Mouse (Mus musculus): ENCODE measurements around the gene Cbx6.
A peak's percentile ranks its signal among the peaks of the same experiment; 100 is the strongest.

The Cbx6 gene

DNA sequence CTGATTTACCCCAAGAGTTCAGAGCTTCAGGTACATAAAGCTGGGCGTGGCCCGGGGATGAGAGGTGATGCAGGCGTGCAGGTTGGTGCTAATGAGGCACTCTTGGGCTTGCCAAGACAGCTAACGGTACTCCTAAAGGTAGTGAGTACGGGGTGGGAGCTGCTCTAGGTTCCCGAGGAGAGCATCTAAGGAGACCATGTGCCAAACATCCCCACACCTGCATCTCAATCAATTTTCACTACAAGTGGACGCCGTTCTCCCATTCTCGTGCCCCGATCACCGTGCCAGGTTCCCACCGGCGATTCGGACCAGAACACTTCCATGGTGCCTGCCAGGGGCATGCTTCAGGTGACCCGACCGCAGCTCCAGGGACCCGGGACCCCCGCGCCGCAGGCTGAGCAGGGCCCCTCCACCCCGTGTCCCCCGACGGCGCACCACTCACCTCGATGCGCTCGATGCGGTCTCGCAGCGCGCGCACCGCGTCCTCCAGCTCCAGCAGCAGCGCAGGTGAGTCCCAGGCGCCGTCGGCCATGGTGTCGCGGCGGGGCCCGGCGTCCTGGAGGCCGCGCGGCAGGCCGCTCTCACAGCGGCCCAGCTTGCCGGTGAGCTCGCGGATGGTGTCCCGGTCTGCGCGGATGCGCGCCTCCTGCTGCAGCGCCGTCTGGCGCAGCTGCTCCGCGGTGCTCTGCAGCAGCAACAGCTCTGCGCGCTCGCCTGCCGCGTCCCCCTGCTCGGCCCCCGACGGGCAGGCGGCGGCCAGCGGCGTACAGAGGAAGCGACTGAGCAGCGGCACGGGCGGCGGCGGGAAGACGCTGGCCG lies 30.7 kb downstream of the Cbx6 start:
- DNase-seq (ENCODE audit: low spot score): no peak

DNA sequence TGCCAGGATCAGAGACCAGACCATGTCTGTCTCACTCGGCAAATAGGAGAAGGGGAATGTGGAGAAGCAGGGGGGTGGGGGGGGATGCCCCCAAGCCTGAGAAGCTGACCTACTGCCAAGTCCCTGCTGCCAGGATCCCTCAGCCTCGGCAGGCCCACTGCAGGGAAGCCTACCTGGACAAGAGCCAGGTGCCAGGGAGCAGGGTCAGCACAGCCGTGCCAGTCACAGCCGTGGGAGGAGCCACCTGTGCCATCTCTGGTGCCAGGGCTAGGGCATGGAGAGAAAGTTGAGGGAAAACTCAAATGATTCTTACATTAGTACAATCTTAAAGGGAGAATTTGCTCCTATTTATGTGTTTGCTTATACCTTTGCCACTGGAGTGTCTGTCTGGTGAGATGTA lies 32.2 kb downstream of the Cbx6 start:
- no peak for DNase-seq (ENCODE audit: low spot score)

DNA sequence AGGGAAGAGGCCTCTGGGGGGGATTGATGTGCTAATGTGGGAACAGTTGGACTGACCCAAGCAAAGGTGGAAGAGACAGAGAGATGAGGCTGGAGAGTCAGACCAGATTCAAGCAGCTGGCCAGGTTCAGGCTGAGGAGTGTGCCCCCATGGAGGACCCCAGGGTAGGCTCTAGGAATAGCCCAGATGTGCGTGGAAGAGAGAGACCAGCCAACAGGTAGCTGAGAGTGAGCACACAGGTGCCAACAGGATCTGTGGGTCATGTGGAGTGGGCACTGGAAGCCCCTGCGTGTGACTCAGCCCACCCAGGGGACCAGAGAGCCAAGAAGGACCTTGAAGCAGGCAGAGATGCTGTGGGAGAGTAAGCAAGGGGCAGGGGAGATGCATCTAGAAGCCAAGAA lies 32.8 kb downstream of the Cbx6 start:
- no peak for DNase-seq (ENCODE audit: low spot score)

DNA sequence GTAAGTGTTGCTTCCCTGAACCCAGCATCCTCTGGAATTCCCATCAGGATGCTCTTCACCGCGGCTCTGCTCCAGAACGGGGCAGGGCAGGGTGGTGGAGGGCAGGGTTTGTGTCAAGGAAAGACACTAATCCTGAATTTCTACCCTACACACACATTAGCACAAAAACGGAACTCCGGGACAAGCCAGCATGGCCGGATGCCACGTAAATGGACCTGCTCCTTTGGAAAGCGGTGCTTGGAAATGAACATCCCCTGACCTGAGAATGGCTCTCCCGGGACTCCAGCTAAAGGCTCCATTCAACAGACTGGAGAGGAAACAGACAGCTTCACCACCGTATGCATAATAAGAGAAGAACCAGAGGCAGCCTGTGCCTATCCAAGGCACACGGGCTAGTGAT lies 33.8 kb downstream of the Cbx6 start:
- no peak for DNase-seq (ENCODE audit: low spot score)

DNA sequence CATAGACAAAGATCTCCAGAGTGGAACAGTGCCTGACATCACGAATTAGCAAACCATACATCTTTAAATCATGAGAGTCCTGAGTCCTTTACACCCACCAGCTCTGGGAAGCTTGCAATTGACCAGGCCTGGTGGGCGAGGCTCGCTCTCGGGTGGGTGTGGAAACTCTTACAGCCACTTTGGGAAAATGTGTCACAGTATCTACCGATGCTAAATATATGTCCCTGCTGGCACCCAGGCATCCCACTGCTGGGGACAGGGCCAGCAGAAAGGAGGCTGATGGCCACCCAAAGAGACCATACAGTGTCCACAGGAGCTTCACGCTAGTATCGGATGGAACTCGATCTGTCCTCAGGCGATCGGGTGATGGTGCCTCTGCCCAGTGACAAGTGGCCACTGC lies 35.9 kb downstream of the Cbx6 start:
- DNase-seq (ENCODE audit: low spot score): no peak

DNA sequence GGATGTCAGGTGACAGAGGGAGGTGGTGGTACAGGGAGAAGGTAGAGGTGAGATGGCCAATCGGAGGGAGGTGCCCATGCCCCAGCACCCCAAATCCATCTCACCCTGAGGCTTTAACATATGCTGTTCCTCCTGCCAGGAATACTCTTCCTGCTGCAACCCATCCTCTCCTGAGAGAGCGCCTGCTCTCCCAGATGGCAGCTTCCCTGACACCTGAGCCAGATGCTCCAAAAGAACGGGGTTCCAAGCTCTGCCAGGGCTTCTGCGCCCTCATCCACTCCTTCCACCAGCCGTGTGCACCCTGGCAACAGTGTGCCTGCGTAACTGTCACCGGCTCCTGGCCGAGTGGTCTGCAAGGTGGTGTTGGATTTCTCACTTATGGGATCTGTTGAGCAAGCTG lies 36.8 kb downstream of the Cbx6 start:
- no peak for DNase-seq (ENCODE audit: low spot score)

DNA sequence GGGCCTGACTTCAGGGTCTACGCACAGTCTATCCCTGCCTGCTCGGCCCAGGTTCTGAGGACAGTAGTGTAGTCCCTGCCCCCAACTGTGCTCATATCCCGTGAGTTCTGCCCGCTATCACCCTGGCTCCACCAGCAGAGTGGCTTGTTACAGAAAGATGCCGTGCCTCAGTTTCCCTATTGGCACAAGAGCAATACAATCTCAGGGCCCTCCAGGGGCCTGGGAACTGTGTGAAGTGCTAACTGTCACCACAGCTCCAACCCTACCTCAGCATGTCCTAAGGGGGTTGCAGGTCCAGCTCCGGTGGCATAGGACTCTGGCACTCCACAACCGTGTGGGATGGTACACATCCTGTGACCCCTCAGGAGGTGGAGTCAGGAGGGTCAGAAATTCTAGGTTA lies 37.4 kb downstream of the Cbx6 start:
- DNase-seq (ENCODE audit: low spot score): no peak

DNA sequence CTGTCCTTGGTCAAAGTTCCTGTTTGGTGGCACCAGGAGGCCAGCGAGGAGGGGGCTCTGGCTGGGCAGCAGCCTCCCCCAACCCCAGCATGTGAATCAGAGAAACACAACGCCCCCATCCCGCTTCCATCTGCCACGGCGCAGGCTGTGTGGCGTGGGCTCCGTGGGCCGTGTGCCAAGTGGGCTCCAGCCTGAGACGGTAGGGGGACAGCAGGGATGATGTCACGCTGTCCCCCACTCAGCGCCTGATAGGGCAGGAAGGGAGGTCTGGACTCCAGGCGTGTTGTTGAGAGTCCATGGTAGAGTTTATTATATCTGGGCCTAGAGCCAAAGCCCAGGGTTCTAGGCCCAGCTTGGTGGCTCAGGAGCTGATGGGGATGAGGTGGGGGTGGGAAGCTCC lies 38.2 kb downstream of the Cbx6 start:
- no peak for DNase-seq (ENCODE audit: low spot score)

DNA sequence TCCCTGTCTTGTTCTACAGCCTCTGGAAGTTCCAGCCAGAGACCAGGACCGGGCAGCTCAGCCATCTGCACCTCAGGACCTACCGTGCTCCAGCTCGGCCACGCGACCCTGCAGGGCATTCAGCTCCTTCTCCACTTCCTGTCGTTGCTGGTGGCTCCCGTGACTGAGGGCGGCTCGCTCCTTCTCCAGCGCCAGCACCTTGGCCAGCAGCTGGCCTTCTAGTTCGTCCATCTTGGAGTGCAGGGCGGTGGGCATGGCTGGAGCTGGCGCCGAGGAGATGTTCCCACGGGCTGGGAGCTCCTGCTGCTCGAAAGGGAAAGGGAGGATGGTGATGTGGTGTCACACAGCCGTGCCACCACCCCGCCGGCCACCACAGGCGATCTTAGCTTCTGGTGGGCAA lies 40.3 kb downstream of the Cbx6 start:
- no peak for DNase-seq (ENCODE audit: low spot score)

DNA sequence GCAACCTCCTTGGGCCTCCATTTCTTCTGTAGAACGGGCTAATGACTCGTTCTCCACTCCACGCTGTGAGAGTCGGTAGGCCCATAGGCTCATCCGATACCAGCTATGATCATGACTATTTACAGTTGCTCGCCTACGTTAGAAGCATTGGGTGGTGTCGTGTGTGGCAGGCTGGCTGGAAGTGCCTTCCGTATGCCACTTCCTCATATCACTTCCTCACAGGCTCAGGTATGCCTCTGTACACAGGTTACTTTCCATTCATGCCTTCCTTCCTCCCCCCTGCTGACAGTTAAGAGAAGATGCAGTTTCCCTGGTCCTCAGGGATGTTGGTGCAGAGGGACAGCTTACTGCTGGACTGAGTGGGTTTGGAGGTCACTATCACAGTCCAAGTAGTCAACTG lies 41.4 kb downstream of the Cbx6 start:
- no peak for DNase-seq (ENCODE audit: low spot score)

DNA sequence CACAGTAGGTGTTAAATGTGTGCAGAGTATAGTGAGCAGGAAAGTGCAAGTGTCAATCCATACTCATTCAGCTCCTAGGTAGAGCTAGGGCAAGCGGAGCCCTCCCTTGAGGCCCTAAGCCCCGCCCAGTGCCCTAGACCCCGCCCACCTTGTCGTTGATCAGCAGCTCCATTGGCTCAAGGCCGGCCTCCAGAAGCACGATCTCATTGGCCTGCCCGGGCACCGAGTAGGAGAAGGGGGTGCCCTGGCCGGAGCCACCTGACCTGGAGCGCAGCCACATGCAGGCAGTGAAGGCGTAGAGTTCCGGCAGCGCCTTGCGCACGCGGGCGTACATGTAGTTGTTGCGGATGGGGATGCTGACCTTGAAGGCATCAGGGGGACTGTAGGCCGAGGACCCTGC lies 42.0 kb downstream of the Cbx6 start:
- DNase-seq (ENCODE audit: low spot score): no peak

DNA sequence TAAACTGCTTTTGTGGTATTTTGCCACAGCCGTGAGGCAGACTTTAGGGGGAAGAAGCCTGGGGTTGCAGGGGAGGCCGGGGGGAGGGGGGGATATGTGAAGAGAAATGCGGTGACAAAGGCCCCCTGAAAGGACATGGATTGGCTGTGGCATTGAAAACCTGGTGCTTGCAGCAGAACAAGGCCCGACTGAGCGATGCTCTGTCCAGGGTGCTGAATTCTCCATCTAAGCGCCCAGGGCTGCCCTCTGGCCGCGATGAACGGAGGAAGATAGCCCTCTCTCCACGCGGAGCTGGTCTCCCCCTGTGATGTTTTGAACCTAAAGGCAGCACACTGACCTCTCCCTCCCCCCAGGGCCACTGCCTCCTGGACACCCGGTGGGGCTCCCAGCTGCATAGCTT lies 43.0 kb downstream of the Cbx6 start:
- peak; percentile 15 for DNase-seq (ENCODE audit: low spot score)

DNA sequence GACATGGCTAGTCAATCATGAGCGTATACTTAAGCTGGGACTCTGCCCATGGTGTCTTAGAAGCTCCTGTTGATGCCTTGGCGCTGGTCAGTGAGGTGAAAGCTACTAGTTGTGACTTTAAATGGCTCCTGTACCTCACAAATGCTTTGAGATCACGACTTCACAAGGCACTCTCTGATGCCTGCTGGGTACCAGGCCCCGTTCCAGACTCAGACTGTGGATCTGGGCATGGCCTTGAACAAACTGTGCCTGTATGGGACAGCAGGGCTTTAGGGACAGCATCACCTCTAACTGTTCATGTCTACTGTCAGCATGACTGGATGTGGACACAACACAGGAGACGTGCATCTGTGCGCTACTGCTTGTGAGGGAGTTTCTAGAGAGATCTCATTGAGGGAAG lies 43.6 kb downstream of the Cbx6 start:
- DNase-seq (ENCODE audit: low spot score): no peak

DNA sequence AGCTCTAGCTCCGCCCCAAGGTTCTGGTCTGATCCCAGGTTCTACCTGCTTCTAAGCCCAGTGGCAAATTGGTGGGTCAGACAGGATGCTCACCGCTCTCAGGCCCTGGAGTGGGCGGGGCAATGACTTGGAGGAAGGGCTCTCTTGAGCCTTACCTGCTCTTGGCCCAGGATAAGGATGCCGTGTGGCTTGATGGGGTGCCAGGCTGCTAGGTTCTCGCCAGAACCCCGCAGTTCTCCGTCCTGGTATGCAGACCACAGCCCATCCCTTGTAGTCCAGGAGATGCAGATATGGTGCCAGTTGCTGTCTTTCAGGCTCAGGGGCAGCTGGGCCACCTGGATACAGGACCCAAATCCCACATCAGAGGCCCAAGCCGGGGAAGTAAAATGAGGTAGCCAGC lies 44.4 kb downstream of the Cbx6 start:
- DNase-seq (ENCODE audit: low spot score): no peak

DNA sequence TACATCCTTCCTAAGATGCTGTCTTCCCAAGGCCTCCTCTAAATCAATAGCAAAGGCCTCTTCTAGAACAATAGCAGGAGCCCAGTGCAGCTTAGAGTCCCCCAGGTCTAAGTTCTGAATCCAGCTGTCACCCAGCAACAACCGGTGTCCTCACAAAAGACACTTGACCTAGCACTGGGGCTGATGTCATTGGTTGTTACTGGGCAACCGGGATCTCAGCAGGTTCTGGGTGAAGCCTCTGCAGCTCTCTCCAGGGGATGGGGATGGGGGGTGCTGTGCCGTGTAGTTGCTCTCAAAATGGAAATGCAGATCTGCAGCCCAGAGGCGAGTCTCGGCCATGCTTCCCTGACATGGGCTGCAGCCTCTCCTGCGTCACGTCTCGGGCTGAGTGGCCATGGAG lies 46.7 kb downstream of the Cbx6 start:
- no peak for DNase-seq (ENCODE audit: low spot score)

DNA sequence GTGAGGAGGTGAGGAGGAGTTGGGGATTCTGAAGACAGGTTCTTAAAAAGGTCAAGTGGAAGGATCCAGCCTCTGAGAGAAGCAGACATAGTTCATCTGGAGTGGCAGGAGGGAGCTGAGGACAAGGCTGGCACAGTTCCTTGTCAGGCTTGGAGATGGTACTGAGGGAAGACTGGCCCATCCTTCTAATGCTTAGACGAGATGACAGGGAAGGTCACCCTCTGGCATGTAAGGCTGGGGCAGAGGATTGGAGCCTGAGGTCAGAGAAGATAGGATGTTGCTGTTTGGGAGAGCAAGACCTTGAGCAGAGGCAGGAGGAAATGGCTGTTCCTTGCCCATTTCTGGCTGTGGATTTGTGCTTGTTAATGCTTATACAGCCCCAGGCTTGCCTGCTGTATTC lies 49.4 kb downstream of the Cbx6 start:
- DNase-seq (ENCODE audit: low spot score): no peak

DNA sequence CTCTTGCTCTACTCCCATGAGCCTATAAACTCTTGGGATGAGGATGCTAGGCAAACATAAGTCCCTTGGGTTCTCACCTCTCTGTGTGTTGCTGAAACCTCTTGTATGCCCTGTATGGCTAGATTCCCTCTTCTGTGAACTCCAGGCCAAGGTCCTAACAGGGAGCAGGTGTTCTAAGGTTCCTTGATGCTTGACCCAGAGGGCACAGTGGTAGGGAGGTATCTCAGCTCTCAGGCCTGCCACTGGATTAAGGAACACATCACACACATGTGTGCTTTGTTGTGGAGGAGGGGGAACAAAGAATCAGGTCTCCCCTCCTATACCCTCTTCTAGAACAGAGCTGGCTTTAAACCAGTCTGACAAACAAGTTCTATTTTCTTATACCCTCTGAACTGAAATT lies 56.7 kb downstream of the Cbx6 start, which contains the start of gene Dnal4:
Gene Dnal4 (minus strand): TSS at position 101 of the 400 bp plus-strand sequence.
- DNase-seq (ENCODE audit: low spot score): no peak

DNA sequence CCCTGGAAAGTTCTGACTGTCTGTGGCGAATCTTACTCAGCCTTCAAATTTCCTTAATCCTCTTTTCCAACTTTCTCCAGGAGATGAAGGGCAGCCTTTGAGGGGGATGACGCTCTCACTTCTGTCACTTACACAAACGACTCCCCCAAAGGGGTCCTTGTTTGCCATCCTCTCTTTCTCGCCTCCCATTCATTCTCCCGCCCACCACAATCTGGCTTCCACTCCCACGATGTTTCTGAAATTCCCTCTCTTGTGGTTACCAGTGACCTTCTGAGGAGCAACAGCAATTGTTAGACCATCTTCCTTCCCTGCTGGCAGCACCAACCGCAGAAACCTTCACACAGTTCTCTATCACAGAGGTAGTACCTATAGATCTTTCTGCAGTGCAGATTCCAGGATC lies 58.8 kb downstream of the Cbx6 start:
- no peak for DNase-seq (ENCODE audit: low spot score)

DNA sequence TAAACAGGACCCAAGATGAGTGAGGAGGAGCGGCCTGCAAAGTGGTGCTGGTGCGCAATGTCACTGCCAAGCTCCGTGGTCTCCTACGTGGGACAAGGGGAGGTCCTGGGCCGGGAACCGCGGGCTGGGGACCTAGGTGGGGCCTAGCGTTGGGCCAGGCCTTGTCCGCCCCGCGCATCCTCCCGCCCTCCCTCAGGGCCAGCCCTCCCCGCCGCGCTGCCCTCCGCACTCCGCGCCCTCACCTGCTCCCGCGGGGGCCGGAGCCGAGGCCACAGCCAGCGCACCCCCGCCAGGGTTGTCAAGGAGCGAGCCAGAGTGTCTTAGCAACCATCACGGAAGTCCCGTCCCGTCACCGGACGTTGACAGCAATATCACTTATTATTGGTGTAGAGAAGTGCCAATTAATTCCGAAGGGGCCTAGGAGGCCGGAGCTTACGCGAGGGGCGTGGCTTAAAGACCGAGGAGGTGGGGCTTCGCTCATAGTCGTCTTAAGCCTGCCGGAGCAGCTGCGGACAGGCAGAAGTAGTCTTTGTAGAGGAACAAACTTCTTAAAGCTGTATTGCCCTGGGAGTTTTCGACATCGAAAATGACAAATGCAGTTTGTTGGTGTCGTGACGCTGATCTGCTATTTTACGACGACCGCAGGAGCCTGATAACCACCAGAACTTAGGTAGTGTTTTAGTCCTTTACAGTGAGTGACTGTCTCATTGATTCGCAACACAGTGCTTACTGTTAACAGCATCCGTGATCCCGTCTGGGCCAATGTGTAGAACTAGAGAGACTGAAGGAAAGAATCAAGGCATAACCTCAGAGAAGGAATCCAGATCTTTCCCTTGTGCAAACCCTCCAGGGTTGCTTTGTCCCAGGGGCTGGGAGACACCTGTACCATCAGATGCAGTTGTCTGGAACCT lies 60.1 kb downstream of the Cbx6 start:
- DNase-seq (ENCODE audit: low spot score): peak; percentile 97
